Mouse (Mus musculus) spleen, adult 2 months (tissue): ENCODE measurements around the gene Cyp4f14. TPM values are rescaled to one million over a fixed set of nuclear protein-coding genes. Genes with fewer than 3 reads are reported as not detected.

Source experiments
- DNase-seq, 2 experiments: peaks; one replicate each; pipeline versions ENCODE4 v3.0.0 to v3.0.0-alpha.2; 2012 to 2021; ENCODE audit warnings: low spot score in 2 of 2, low read depth in 1 of 2
- H3K27ac ChIP-seq: fragments of 200-500 bp; 2 replicates; pipeline ENCODE4 v1.5.1; 2012; ENCODE audit warnings: low read length, inconsistent platforms; ENCODE audit not compliant: insufficient read depth
- H3K27me3 ChIP-seq: fragments of 200-500 bp; 2 replicates; pipeline ENCODE4 v1.6.1; 2012; ENCODE audit warnings: mild to moderate bottlenecking, moderate library complexity, low read length, inconsistent platforms; ENCODE audit not compliant: control insufficient read depth, insufficient read depth
- H3K36me3 ChIP-seq: fragments of 200-500 bp; 2 replicates; pipeline ENCODE4 v1.6.1; 2012; ENCODE audit warnings: mild to moderate bottlenecking, low read length, inconsistent platforms; ENCODE audit not compliant: control insufficient read depth, insufficient read depth
- H3K4me1 ChIP-seq: fragments of 200-500 bp; 2 replicates; pipeline ENCODE4 v1.6.1; 2011; ENCODE audit warnings: inconsistent platforms; ENCODE audit not compliant: control insufficient read depth, insufficient read depth, insufficient read length
- H3K4me3 ChIP-seq: fragments of 200-500 bp; 2 replicates; pipeline ENCODE4 v1.5.1; 2011; ENCODE audit warnings: mild to moderate bottlenecking, inconsistent platforms; ENCODE audit not compliant: insufficient read depth, insufficient read length; ENCODE audit errors: extremely low read depth
- CTCF ChIP-seq: fragments of 200-500 bp; IDR thresholded peaks from 2 replicates; pipeline ENCODE4 v1.5.1; 2011; ENCODE audit warnings: mild to moderate bottlenecking, inconsistent platforms; ENCODE audit not compliant: insufficient read depth, insufficient read length, insufficient replicate concordance; ENCODE audit errors: extremely low read depth
- POLR2A ChIP-seq: fragments of 200-500 bp; IDR thresholded peaks from 2 replicates; pipeline ENCODE4 v1.6.1; 2011; ENCODE audit warnings: low read depth, low read length, inconsistent platforms
- WGBS: fragments of 180-500 bp; shearing (Covaris S2); methylation state at CpG from one replicate; pipeline ENCODE4 v1.1.7; 2018; 5-methylcytosine and 5-hydroxymethylcytosine counted together
- polyA plus RNA-seq: library from polyadenylated mRNA; depleted of rRNA; stranded (reverse); fragments of >200 nt; gene quantifications from 2 replicates; pipeline ENCODE4 v1.2.3, GENCODE M21; 2012

Gene Cyp4f14
- polyA plus RNA-seq, 1 experiment: 0.26 TPM

GRCm38 (mm10) chr17:32947215-32947914 lies 30.2 kb upstream of the Cyp4f14 start, which contains the start of gene Cyp4f13:
Cyp4f13 (minus strand) TSS chr17:32947402.
- 4% methylated on average over 12 of the region's 12 CpGs for WGBS
- DNase-seq: peak; percentile 85 to 96
- no peaks in the 10 kb centered on the region for H3K36me3 ChIP-seq
- peak within 1 kb of the TSS; percentile 90 for H3K27ac ChIP-seq
- TF ChIP-seq CTCF: no peak
- peak; percentile 94 for TF ChIP-seq POLR2A
- peaks cover 14% of the 10 kb centered on the region for H3K4me1 ChIP-seq
- peak within 1 kb of the TSS; percentile 77 for H3K4me3 ChIP-seq
- no peaks in the 10 kb centered on the region for H3K27me3 ChIP-seq

- DNase-seq: no peak
- 12% methylated on average over 9 of the region's 9 CpGs for WGBS
- H3K36me3 ChIP-seq: no peaks in the 10 kb centered on the region
- peak overlapping the region; percentile 90 for H3K27ac ChIP-seq
- TF ChIP-seq POLR2A (no peak), CTCF (no peak)
- H3K4me1 ChIP-seq: peaks cover 14% of the 10 kb centered on the region
- H3K4me3 ChIP-seq: peak overlapping the region; percentile 77
- H3K27me3 ChIP-seq: no peaks in the 10 kb centered on the region
Observed at GRCm38 (mm10) chr17:32946716-32947115, 29.6 kb upstream of the Cyp4f14 start.

GRCm38 (mm10) chr17:32944402-32945035 lies 27.4 kb upstream of the Cyp4f14 start:
- Histone ChIP-seq H3K27me3 (no peaks in the 10 kb centered on the region), H3K27ac (no peak overlapping the region), H3K4me3 (no peak overlapping the region), H3K36me3 (no peaks in the 10 kb centered on the region), H3K4me1 (peaks cover 12% of the 10 kb centered on the region; the same call in 1 of the 2 replicates)
- WGBS: 50% methylated on average over 3 of the region's 3 CpGs
- TF ChIP-seq CTCF: peak; percentile 4; the same call in 1 of the 2 replicates
- TF ChIP-seq POLR2A: no peak
- no peak for DNase-seq

- no peak overlapping the region for H3K27ac ChIP-seq
- whole genome bisulfite sequencing: 92% methylated on average over 3 of the region's 3 CpGs
- no peaks in the 10 kb centered on the region for H3K36me3 ChIP-seq
- DNase-seq: no peak
- no peaks in the 10 kb centered on the region for H3K27me3 ChIP-seq
- H3K4me3 ChIP-seq: no peak overlapping the region
- TF ChIP-seq CTCF (no peak), POLR2A (no peak)
- peaks cover 12% of the 10 kb centered on the region; the same call in 1 of the 2 replicates for H3K4me1 ChIP-seq
Observed at GRCm38 (mm10) chr17:32943661-32944060, 26.5 kb upstream of the Cyp4f14 start.

GRCm38 (mm10) chr17:32939831-32940230 lies 22.7 kb upstream of the Cyp4f14 start:
- Histone ChIP-seq H3K36me3 (peaks cover 1% of the 10 kb centered on the region; the same call in 1 of the 2 replicates), H3K4me1 (no peaks in the 10 kb centered on the region; the same call in 1 of the 2 replicates), H3K4me3 (no peak overlapping the region), H3K27ac (peak overlapping the region; percentile 9; the same call in 1 of the 2 replicates), H3K27me3 (no peaks in the 10 kb centered on the region)
- WGBS: 89% methylated on average over 4 of the region's 4 CpGs
- no peak for DNase-seq
- TF ChIP-seq CTCF: no peak
- TF ChIP-seq POLR2A: no peak

GRCm38 (mm10) chr17:32927803-32928202 lies 10.7 kb upstream of the Cyp4f14 start:
- Histone ChIP-seq H3K4me1 (no peaks in the 10 kb centered on the region; the same call in 1 of the 2 replicates), H3K27ac (no peak overlapping the region), H3K36me3 (no peaks in the 10 kb centered on the region), H3K27me3 (no peaks in the 10 kb centered on the region), H3K4me3 (no peak overlapping the region)
- 89% methylated on average over 5 of the region's 5 CpGs for WGBS
- no peak for DNase-seq
- TF ChIP-seq POLR2A: no peak
- no peak for TF ChIP-seq CTCF
